Comparison of ENCODE assay signal across 8 mouse cellular contexts in the genomic region with DNA sequence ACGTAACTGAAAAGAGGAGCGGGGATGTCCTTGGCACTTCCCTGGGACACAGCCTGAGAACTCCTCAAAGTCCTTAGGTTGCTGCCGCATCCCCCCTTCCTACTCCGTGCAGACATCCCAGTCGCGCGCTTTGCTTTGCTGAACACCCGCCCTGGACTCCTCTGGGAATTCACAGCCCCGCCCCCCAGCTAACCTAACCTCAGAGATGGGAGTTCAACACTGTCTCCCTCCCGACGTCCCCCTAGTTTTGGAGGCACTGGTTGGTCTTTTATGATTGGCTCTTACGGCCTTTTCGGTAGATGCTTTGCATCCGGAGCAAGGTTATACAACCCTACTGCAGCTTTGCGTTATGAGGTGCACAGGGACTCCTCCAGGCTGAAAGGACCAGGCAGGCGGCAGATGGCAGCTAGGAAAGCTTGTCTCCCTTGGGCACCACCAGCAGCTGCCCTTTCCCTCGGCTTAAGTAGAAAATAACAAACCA. TPM values are rescaled to one million over a fixed set of nuclear protein-coding genes. Genes with fewer than 3 reads are reported as not detected.
DNase-seq lines count a peak whose midpoint lies in the region; ATAC-seq and TF ChIP-seq lines count a peak whose summit lies in the region.

No protein-coding gene starts in this region.

- no peaks in the 10 kb centered on the region for H3K9me3 ChIP-seq in ES-Bruce4 (replicated peaks; ENCODE audit: control insufficient read depth, insufficient read depth, low read length, poor library complexity, severe bottlenecking)
- no peaks in the 10 kb centered on the region for H3K9me3 ChIP-seq in forebrain, embryonic 16.5 days (ENCODE audit: control insufficient read depth, low read length)
- no peaks in the 10 kb centered on the region for H3K9me3 ChIP-seq in liver, embryonic 12.5 days (replicated peaks)
- H3K9me3 ChIP-seq in neural tube, embryonic 15.5 days (replicated peaks): no peaks in the 10 kb centered on the region

- H3K4me3 ChIP-seq in ES-Bruce4 (ENCODE audit: low read depth, low read length): peak overlapping the region; percentile 56
- H3K4me3 ChIP-seq in forebrain, embryonic 16.5 days (replicated peaks; ENCODE audit: low read length): peak overlapping the region; percentile 49
- peak overlapping the region; percentile 45 for H3K4me3 ChIP-seq in liver, embryonic 12.5 days
- H3K4me3 ChIP-seq in neural tube, embryonic 15.5 days (replicated peaks): peak overlapping the region; percentile 63
- no peak overlapping the region for H3K4me3 ChIP-seq in thymus, adult 2 months (ENCODE audit: control insufficient read depth, insufficient read depth, low read length)

- 0 out of 2 replicates have a peak overlapping the region, but pooled peaks have one; percentile 4 for H3K9ac ChIP-seq in ES-Bruce4 (ENCODE audit: low read depth, poor library complexity, severe bottlenecking)
- no peak overlapping the region for H3K9ac ChIP-seq in forebrain, embryonic 16.5 days (replicated peaks; ENCODE audit: low read depth, low read length)
- no peak overlapping the region for H3K9ac ChIP-seq in liver, embryonic 12.5 days
- H3K9ac ChIP-seq in neural tube, embryonic 15.5 days (replicated peaks): no peak overlapping the region

- TF ChIP-seq CTCF in ES-Bruce4 (IDR thresholded peaks at IDR 0.05; ENCODE audit: low read depth, low read length): no peak
- TF ChIP-seq CTCF in thymus, adult 2 months (IDR thresholded peaks at IDR 0.05; ENCODE audit: borderline replicate concordance, control insufficient read depth, extremely low read depth, insufficient read depth, low read length, poor library complexity): no peak

- no peak for TF ChIP-seq POLR2A in ES-Bruce4 (IDR thresholded peaks at IDR 0.05; ENCODE audit: insufficient read depth, low read length)
- TF ChIP-seq POLR2A in thymus, adult 2 months (IDR thresholded peaks at IDR 0.05; ENCODE audit: control insufficient read depth, extremely low read depth, insufficient read depth, low read length, poor library complexity): no peak

- H3K36me3 ChIP-seq in ES-Bruce4 (ENCODE audit: control insufficient read depth, insufficient read depth, low read length, poor library complexity, severe bottlenecking): no peaks in the 10 kb centered on the region
- H3K36me3 ChIP-seq in forebrain, embryonic 16.5 days (ENCODE audit: control insufficient read depth, insufficient read depth): no peaks in the 10 kb centered on the region
- no peaks in the 10 kb centered on the region for H3K36me3 ChIP-seq in liver, embryonic 12.5 days
- no peaks in the 10 kb centered on the region for H3K36me3 ChIP-seq in neural tube, embryonic 15.5 days
- H3K36me3 ChIP-seq in thymus, adult 2 months (ENCODE audit: control insufficient read depth, insufficient read depth, low read length): no peaks in the 10 kb centered on the region

- H3K27ac ChIP-seq in ES-Bruce4 (ENCODE audit: insufficient read depth, low read length): no peak overlapping the region
- H3K27ac ChIP-seq in forebrain, embryonic 16.5 days (ENCODE audit: low read length): no peak overlapping the region
- no peak overlapping the region for H3K27ac ChIP-seq in liver, embryonic 12.5 days
- no peak overlapping the region for H3K27ac ChIP-seq in neural tube, embryonic 15.5 days (replicated peaks)
- no peak overlapping the region for H3K27ac ChIP-seq in thymus, adult 2 months (ENCODE audit: control insufficient read depth, insufficient read depth, low read length)

- 2% methylated on average over 17 of the region's 17 CpGs for WGBS in forebrain, embryonic 16.5 days
- 2% methylated on average over 17 of the region's 17 CpGs for WGBS in liver, embryonic 12.5 days (ENCODE audit: insufficient replicate concordance)
- 0% methylated on average over 17 of the region's 17 CpGs for WGBS in neural tube, embryonic 15.5 days
- 4% methylated on average over 17 of the region's 17 CpGs for WGBS in thymus, adult 2 months

- peak overlapping the region; percentile 97 for H3K4me2 ChIP-seq in forebrain, embryonic 16.5 days (ENCODE audit: low read length)
- H3K4me2 ChIP-seq in liver, embryonic 12.5 days: peak overlapping the region; percentile 65
- H3K4me2 ChIP-seq in neural tube, embryonic 15.5 days: peak overlapping the region; percentile 100

- peak; percentile 61 for ATAC-seq in forebrain, embryonic 16.5 days
- no peak for ATAC-seq in liver, embryonic 12.5 days
- ATAC-seq in neural tube, embryonic 15.5 days (ENCODE audit: low FRiP score): peak; percentile 53

- H3K4me1 ChIP-seq in ES-Bruce4 (ENCODE audit: control insufficient read depth, insufficient read depth, low read length): peaks cover 2% of the 10 kb centered on the region
- H3K4me1 ChIP-seq in forebrain, embryonic 16.5 days (replicated peaks; ENCODE audit: control insufficient read depth, insufficient read depth, low read length): peaks cover 20% of the 10 kb centered on the region
- no peaks in the 10 kb centered on the region for H3K4me1 ChIP-seq in liver, embryonic 12.5 days
- H3K4me1 ChIP-seq in neural tube, embryonic 15.5 days: peaks cover 20% of the 10 kb centered on the region
- no peaks in the 10 kb centered on the region for H3K4me1 ChIP-seq in thymus, adult 2 months (replicated peaks; ENCODE audit: control insufficient read depth, insufficient read depth, low read length)

- no peak for TF ChIP-seq EP300 in ES-Bruce4 (IDR thresholded peaks at IDR 0.05; ENCODE audit: insufficient read depth, low read depth, low read length)

- peak; percentile 82 for DNase-seq in cerebellum, adult 11 months
- DNase-seq in kidney, adult 8-10 months: peak; percentile 15 to 25
- no peak for DNase-seq in thymus, adult 2 months
- DNase-seq in c-Kit-positive CD71-positive TER-119-positive erythroid progenitor cells, embryonic 14.5 days (ENCODE audit: low spot score): no peak

- H3K27me3 ChIP-seq in ES-Bruce4 (ENCODE audit: control insufficient read depth, insufficient read depth, low read length, poor library complexity, severe bottlenecking): peaks cover 13% of the 10 kb centered on the region
- peaks cover 27% of the 10 kb centered on the region for H3K27me3 ChIP-seq in forebrain, embryonic 16.5 days (replicated peaks; ENCODE audit: control insufficient read depth, insufficient read depth, low read length)
- H3K27me3 ChIP-seq in liver, embryonic 12.5 days (replicated peaks): peaks cover 59% of the 10 kb centered on the region
- H3K27me3 ChIP-seq in neural tube, embryonic 15.5 days (replicated peaks): peaks cover 32% of the 10 kb centered on the region
- peaks cover 5% of the 10 kb centered on the region; the same call in 1 of the 2 replicates for H3K27me3 ChIP-seq in thymus, adult 2 months (ENCODE audit: control insufficient read depth, insufficient read depth, low read length)

RNA-seq across cellular contexts. Expression of a gene that starts 0.8 kb away (rescaled TPM):
- polyA plus RNA-seq in ES-Bruce4 (2011; ENCODE audit: insufficient read depth, insufficient read length, low read depth, missing spikeins): 0.19 and 0.72 TPM in 2 replicates
- polyA plus RNA-seq in forebrain, embryonic 16.5 days (2015; fragmentation: Nextera tagmentation; extraction: Ambion mirVana): 0.43 and 0.89 TPM in 2 replicates
- 0.13 and 0.32 TPM in 2 replicates for polyA plus RNA-seq in liver, embryonic 12.5 days (2016; fragmentation: Nextera tagmentation; extraction: Ambion mirVana)
- 1.8 and 4.3 TPM in 2 replicates for polyA plus RNA-seq in neural tube, embryonic 15.5 days (2015; fragmentation: Nextera tagmentation; extraction: Ambion mirVana)
- polyA plus RNA-seq in thymus, adult 2 months (2012; rRNA removed): 0.32 and 0.67 TPM in 2 replicates

Comparison
In these comparisons a context has a peak if more than half of its experiments do, and no peak if none do; other contexts are left out.
1. DNase-seq: peak in cerebellum, adult 11 months (single experiment) and kidney, adult 8-10 months (2 of 2); none in thymus, adult 2 months (single experiment) and c-Kit-positive CD71-positive TER-119-positive erythroid progenitor cells, embryonic 14.5 days (single experiment).
2. Peak in every context shown above with its lines, with median percentiles within 50 percentile points of each other: H3K4me2 ChIP-seq.